Mouse (Mus musculus): ENCODE measurements around the gene Gm42372.
A peak's percentile ranks its signal among the peaks of the same experiment; 100 is the strongest.
"Not testable (repeated sequence)": the region's sequence is repeated elsewhere in the genome, so short reads cannot be mapped to it uniquely, and the experiment has no call there.

Gm42372 gene

DNA sequence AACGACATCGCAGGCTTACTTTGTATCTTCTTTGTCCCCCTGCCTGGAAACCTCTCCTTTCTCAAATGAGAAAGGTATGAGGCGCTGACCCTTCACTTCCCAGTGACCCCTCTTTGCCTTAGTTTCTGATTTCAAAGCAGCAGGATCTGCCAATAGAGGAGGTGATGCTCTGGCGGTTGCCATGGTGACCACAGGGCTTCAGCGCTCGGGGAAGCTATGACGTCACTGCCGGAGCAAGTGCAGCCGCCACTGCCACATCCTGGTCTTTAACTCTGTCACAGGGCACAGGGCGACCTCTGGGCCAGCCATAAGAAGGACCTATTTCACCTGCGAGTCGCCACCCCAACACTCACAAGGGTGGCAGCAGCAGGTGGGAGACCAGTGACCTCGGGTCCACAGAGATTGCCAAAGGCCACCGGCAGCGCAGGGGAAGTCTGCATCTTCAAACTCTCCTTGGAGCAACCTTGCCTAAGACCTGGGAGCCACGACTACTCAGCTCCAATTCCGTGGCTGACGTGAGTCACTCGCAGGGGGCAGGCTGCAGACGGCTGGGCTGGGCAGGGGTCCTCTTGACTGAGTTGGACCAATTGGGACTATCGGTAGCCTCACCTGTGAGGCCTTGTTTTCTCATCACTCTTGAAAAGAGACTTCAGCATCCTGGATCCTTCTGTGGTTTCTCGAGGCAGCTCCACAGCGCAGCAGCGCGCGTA lies at the start of gene Gm42372:
Gene Gm42372 (plus strand): TSS at position 228 of the 710 bp plus-strand sequence.
- DNase-seq (ENCODE audit: low read depth, low spot score), result peak; percentile 92

DNA sequence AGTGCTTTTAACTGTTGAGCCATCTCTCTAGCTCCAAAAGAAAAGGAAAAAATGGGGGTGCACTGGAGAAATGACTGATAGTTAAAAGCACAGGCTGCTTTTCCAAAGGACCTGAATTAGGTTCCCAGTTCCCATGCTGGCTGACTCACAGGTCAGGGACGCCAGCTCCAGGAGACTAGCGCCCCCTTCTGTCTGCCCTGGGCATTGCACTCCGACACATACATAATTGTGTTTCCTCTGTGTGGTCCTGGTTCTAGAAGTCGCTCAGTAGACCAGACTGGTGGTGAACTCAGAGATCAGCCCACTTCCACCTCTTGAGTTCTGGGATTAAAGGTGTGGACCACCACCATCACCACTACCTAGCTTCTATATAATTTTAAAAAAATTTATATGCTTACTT lies 45.6 kb upstream of the Gm42372 start:
- DNase-seq (ENCODE audit: low read depth, low spot score), result no peak

DNA sequence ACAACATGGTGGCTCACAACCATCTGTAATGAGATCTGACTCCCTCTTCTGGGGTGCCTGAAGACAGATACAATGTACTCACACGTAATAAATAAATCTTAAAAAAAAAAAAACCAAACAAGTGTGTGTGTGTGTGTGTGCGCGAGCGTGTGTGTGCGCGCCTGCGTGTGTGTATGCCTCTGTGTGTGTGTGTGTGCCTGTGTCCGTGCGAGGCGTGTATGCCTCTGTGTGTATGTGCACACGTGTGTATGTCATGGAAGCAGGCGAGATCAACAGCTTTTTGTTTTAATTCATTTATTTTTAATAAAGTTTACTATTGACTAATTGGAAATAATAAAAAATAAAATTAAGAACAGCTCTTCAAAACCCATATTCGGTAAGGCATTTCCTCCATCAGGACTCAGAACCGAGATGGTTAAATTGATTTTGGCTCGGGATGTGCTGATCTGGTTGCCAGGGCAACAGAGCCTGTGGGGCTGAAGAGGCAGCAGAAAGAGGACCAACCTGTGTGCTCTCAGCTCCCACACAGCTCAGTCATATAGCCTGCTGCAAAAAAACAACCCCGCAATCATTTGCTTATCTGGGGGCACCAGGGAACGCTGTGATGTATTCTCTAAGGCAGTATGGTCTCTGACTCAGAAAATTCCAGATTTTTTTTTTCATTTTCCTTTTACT lies 44.6 kb upstream of the Gm42372 start:
- no peak for DNase-seq (ENCODE audit: low read depth, low spot score)

DNA sequence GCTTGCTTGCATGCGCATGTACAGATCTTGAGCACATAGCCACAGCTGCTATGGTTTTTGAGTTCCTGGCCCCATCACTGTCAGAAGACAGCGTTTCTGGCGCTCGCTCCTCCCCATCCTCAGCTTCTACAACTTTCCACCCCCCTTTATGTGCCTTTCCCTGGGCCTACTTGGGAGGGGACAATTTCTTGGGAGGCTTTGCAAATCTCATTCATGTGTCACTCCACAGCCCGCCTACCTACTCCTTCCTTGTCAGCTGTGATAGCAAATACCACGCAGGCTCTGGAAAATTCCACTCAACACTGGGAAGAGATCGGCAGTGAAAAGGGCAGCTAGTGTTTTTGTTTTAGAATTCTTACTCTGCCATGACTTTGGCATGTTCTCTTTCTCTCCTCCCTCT lies 42.6 kb upstream of the Gm42372 start:
- DNase-seq (ENCODE audit: low read depth, low spot score), result no peak

DNA sequence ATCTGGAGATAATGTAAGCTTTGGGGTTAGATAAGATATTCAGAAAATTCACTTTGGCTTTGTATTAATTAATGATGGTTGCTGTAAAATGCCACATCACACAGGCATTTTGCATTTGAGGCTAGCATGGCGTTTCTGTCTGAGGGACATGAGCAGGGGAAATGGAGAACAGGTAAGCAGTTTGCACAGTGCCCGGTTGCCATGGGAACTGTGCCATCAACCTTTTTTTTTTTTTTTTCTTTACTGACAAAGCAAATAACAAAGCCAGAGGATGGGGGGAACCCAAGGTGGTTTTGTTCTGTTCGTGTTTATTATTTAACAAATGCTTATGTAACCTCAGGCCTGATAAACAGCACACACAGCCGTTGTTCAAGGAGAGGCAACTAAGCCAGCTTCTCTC lies 40.0 kb upstream of the Gm42372 start:
- DNase-seq (ENCODE audit: low read depth, low spot score), result no peak

DNA sequence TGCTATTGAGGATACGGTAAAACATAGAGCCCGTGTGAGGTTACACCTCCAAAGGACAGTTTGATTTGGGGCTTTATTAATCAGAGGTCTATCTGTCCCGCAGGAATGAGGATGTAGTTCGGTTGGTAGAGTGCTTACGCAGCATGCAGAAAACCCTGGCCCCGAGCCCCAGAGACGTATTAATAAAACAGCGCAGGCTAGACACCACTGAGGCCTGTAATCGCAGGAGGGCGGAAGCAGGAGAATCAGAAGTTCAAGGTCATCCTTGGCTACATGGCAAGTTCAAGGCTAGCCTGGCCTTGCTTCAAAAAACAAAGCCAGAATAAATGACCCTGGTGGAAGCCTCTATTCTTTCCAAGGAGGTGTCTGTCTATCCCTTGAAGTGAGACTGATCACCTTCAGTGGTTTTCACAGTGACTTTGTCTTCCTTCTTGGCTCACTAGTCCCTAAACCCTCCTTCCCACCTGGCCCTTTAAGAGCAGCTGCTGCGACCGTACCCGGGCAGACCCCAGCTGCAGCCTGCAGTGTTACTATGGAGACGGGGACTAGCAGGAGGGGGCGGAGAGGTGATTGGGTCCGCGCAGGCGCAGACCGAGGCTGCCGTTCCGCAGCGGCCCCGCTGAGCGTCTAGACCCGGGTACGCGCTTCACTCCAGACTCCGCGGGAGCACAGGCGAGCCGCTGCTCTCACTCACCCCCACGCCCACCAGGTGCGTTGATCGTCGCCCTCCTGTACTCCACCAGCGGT lies 38.7 kb upstream of the Gm42372 start, which contains the start of gene Pnmal2:
Gene Pnmal2 (plus strand): TSS at position 622 of the 747 bp plus-strand sequence.
- peak; percentile 95 for DNase-seq (ENCODE audit: low read depth, low spot score)

DNA sequence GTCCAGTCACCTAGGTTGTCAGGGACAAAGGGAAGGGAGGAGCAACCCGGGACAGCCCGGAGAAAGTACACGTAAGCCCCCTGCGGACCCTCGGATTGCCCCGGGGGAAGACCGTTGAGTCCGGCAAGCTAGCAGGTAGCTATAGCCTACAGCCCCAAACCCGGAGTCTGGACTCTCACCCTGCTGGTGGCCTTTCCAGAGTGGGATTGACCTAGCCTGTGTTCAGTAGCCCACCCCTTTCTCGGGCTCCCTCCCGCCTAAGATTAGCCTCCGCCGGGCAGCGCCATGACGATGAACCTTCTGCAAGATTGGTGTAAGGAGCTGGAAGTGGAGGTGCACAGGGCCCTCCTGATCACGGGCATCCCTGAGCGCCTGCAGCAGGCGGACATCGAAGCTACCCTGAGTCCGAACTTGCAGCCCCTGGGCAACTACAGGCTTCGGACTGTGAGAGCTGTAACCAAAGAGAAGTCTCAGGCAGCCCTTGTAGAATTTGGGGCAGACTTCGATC lies 38.0 kb upstream of the Gm42372 start:
- DNase-seq (ENCODE audit: low read depth, low spot score), result no peak

DNA sequence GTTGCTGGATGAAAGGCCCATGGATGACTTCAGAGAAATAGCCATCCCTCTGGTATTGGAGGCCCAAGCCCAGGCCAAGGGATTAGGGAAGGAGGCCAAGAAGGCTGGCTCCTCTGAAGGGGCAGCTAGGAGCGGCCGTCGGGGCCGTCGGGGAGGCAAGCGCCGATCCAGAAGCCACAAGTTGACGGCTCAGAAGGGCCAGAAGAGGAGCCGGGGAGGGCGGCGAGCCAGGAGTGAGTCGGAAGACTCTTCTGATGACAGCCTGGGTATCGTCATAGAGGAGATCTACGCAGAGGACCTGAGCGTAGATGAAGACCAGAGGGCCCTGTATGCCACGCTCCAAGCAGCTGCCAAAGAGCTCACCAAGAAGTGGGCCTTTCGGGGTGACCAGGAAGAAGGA lies 37.5 kb upstream of the Gm42372 start:
- no peak for DNase-seq (ENCODE audit: low read depth, low spot score)

DNA sequence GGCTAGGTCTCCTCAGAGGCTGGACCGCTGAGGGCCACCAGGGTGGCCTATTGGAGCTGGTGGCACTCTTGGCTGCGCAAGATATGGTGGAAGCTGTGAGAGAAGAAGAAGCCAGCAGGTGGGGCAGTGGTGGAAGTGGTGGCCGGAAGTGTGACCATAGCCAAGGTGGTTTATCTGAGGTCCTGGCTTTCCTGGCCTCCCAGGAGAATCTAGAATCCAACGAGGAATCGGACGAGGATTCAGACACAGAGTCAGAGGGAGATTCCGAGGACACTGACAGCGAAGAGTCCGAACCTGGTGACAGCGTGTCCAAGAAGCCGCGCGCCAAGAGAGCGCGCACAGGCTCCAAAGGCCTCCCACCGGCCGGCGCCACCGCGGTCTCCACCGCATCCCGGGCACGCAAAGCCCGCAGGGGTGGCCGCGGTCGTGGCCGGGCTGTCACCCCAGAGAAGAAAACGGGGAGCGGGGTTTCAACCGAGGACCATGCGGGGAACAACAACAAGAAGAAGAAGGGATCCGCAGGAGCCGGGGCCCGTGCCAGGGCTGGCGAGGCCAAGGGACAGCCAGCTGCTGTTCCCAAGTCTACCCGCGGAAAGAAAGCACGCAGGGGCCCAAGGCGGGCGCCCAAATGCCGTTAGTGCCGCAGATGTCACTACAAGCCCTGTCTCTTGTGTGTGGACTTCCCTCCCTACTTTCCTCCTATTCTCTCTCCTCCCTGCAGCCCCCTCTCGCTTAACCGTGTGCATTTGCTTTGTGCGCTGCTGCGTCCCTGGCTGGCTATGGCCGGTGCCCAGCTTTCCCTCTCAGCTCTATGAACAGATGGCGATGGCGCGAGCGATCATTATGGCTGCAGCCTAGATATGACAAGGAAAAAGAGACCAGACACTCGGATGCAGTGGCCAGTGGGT lies 36.2 kb upstream of the Gm42372 start:
- no peak for DNase-seq (ENCODE audit: low read depth, low spot score)

DNA sequence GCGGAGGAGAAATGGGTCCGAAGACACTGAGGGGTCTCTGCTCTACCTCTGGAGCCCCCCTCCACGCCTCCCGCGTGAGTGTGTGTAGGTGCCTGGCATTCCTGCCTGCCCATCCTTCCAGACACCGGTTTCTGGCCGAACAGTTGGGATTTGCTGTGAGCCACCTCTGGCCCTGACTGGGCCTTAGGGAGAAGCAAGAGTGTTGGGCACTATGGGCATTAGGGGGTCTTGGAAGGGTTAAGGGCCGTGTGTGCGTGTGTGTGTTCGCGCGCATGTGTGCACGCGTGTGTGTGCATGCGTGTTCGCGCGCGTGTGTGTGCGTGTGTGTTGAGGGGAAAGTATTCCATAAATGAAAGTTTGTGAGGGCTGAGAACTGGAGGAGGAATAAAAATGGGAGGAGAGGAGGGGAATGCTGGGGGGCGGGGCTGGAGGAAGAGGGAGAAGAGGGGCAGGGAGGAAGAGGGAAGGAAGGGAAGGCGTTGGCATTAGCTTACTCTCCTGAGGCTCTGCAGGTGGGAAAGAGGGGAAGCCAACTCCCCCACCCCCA lies 35.5 kb upstream of the Gm42372 start:
- DNase-seq (ENCODE audit: low read depth, low spot score), result no peak

DNA sequence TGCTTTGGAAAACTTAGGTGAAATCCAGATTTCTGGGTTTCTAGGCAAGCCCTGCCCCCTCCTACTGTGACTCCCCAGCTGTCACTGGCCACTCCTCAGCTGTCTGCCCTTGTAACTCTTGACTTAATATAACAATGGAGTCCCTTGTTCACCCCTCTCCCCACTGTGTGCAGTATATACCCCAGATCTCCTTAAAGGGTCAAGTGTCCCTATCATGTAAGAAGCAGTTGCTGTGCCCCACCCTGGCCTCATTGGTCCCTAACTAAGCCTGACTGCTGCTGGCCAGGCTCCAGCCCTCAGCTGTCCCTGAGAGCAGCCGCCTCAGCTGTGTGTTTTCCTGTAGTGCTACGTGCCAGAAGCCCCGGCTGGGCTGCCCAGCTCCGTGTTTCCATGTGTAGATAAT lies 34.9 kb upstream of the Gm42372 start:
- DNase-seq (ENCODE audit: low read depth, low spot score), result no peak

DNA sequence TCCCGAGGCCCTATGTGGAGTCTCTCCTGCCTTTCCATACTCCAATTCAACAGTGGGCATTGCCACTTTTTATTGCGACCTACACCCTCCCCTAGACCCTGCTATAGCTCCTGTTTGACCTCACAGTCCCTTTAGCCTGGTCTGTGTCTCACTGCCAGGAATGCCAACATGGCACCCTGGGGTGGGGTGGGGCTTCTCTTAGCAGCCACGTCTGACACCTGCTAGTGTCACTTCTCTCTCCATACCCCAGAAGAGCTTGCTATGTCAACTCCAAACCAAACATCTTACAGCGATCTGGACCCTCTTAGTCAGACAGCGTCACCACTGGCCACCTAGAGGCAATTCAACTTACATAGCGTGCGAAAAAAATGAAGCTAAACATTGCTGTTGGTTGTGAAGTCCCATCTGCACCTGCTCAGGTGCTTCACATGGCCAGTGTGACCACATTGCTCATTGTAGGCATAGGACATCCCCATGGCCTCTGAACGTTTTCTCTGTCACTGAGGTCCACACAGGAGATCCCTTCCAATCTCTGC lies 33.9 kb upstream of the Gm42372 start:
- no peak for DNase-seq (ENCODE audit: low read depth, low spot score)

DNA sequence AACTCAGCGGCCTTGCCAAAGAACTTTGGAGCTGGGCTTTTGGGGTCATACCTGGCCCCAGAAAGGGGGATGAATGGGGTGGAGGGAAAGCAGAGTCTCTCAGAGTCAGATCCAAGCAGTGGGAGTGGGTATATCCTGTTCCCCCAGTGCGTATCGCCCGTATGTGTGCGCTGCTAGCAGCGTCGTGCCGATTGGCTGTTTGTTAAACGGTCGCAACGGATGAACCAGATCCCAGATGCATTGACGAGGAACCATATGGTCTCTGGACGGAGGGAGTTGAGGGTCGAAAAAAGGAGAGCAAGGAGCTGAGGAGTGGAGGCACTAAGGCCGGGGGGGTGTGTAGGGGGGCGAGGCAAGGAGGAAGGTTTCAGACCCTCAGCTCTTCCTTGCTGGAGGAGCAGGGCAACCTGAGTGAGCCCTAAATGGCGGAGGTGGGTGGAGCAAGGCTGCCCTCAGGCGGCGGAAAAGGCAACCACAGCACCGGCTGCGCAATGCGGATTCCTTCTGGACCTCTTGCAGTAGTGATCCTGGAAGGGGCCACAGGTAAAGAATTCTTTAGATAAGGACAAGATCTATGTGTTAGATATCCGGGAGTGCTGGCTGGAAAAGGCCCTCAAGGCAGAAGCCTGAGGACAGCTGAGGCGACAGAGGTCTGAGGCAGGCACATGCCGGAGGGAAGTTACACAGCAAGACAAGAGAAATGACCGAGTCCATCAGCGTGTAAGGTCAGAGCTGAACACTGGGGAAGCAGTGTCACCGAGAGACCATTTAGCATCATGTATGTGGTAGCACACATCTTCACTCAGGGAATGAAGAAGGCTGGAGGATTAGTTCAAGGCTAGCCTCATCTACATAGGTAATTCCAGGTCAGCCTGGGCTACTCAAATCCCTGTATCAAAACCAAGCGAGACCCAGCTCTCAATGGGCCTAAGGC lies 32.7 kb upstream of the Gm42372 start:
- DNase-seq (ENCODE audit: low read depth, low spot score), result peak; percentile 80

DNA sequence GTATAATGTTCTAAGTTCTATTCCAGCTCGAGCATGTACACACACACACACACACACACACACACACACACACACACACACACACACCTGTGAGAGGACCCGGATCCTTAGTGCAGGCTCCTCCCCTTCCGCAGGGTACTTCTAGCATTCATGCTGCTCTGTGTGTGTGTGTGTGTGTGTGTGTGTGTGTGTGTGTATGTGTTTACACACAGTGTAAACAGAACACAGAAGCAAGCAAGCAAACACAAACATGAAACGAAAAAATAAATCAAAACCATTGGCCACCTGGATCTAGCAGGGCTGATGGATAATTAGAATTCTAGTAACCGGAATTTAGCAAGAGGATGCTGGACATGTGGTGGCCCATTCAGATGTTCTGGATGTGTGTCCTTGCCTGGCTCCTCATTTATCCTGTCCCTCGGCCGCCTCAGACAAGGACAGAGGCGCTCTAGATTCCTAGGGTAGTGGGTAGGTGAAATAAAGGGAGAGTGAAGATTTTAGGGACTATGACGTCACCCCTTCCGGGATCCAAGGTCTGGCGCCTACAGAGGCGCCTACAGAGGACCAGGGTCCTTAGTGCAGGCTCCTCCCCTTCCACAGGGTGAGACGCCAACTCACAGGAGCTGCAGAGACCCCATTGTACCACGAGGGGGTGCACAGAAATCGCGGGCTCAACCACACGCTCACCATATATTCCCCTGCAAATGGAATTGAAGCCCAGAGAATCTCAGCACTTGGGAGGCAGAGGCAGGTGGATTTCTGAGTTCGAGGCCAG lies 31.8 kb upstream of the Gm42372 start:
- peak; percentile 90 for DNase-seq (ENCODE audit: low read depth, low spot score)

DNA sequence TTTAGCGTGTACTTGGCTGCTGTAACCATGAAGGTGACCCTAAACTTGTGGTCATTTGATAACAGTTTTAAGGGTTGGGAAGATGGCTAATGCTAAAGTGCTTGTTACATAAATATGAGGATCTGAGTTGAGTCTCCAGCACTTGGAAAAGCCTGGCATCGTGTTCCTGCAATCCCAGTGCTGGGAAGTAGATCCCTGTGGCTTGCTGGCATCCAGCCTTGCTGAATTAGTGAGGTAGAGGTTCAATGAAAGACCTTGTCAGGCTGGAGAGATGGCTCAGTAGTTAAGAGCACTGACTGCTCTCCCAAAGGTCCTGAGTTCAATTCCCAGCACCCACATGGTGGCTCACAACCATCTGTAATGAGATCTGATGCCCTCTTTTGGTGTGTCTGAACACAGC lies 29.1 kb upstream of the Gm42372 start:
- DNase-seq (ENCODE audit: low read depth, low spot score), result not testable (repeated sequence)

DNA sequence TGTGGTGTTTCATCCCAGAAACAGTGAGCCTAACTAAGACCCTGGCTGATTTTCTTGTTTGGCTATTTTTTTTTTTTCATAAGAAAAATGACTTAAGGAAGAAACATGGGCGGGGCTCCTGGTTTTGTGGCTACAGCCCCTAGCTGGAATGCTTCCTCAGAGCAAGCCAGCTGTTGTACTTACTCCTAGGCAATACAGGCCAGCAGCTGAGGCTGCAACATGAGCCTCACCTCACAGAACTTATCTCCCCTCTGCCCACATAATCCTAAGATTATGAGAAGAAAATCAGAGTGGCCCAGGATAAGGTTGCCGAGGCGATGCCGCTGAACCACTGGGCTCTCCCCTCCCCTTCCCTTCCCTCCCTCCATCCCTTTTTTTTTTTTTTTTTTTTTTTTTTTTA lies 27.2 kb upstream of the Gm42372 start:
- DNase-seq (ENCODE audit: low read depth, low spot score), result no peak

DNA sequence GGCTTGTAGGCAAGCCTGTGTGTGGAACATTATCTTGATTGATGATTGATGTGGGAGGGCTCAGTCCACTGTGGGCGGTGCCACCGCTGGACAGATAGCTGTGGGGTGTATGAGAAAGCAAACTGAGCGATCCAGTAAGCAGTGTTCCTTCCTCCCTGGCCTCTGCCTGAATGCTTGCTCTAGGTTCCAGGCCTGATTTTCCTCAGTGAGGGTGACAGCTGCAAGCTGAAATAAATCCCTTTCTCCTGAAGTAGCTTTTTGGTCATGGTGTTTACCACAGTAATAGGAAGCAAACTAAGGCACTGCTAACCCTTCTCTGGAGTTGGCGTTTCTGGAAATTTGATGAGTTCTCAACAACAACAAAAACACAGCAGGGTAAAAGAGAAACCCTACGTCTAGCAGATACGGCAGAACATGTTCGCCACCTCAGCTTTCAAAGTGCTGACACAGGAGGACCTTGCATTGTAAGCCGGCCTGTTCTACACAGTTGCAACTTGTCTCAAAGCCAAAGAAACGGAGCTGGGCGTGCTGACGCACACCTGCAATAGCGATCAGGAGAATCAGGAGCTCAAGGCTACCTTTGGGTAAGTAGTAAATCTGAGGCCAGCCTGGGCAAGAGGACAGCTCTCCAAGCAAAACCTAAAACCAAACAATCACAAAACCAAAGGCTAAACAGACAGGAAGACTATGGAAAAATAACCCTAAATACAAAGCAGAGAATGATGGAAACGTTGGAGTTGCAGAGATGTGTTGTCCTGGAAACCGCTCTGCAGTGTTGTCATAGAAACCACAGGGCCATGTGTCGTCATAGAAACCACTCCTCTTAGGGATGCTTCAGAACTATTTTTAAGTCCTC lies 26.2 kb upstream of the Gm42372 start:
- no peak for DNase-seq (ENCODE audit: low read depth, low spot score)
